Mouse (Mus musculus): ENCODE results near the gene A430033K04Rik. TPM values are rescaled to one million over a fixed set of nuclear protein-coding genes. Genes with fewer than 3 reads are reported as not detected.
A peak's percentile ranks its signal among the peaks of the same experiment; 100 is the strongest.

Gene A430033K04Rik
- 21.9 and 22.3 TPM in 2 replicates for polyA plus RNA-seq (2015; fragmentation: Nextera tagmentation; extraction: Ambion mirVana)

DNA sequence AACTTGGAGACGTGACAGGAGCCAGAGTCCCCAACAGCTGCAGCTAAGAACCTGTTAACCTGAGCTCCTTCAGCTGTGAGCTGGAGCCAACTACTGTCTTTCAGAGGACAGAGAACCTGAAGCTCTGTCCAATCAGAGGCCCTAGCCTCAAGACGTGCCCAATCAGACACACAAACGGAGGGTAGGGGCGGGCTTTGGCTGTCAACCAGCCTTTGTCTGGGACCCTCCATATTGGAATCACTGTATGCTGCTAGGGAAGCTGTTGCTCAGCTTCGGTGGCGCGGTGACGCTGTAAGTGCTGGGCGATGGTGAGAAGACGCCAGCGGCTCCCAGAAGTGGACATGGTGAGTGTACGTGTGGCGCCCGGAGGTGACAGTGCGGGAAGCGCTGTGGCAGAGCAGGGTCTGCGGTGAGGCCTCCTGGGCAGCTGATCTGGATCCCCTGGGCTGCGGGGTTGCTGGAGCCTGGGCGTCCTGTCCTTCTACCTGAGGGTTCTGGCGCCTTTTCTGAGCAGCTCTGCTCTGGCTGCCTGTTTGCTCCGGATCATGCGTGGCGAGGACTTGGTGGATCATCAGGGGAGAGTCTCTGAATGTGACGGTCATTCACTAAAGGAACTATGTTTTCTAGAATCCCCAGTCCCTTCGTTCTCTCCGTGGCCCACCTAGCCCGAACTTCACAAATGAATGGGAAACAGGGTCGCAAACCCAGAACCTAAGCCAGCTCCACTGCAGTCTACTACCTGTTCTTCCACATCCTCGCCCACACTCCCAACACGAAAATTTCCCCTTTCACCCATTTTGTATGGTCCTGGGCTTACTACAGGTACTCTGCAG lies at the start of gene A430033K04Rik:
Gene A430033K04Rik (plus strand): TSS at position 215 of the 833 bp plus-strand sequence.
- Histone ChIP-seq H3K36me3 (0 out of 2 replicates have a peak, but pooled peaks cover 6% of the 10 kb centered on the region), H3K4me2 (peak within 1 kb of the TSS; percentile 79), H3K9ac (peak within 1 kb of the TSS; percentile 97), H3K27ac (peak within 1 kb of the TSS; percentile 97), H3K27me3 (no peaks in the 10 kb centered on the region), H3K4me1 (replicated peaks) (peaks cover 33% of the 10 kb centered on the region), H3K9me3 (no peaks in the 10 kb centered on the region), H3K4me3 (peak within 1 kb of the TSS; percentile 88)
- ATAC-seq (ENCODE audit: low FRiP score): peak; percentile 93
- 1% methylated on average over 30 of the region's 30 CpGs for WGBS

- ATAC-seq (ENCODE audit: low FRiP score): no peak
- Histone ChIP-seq H3K27me3 (no peaks in the 10 kb centered on the region), H3K4me1 (replicated peaks) (no peaks in the 10 kb centered on the region), H3K36me3 (no peaks in the 10 kb centered on the region), H3K9ac (no peak overlapping the region), H3K4me2 (no peak overlapping the region), H3K27ac (no peak overlapping the region), H3K4me3 (no peak overlapping the region), H3K9me3 (peaks cover 22% of the 10 kb centered on the region)
- WGBS: 98% methylated on average over 6 of the region's 6 CpGs
Observed at GRCm38 (mm10) chr5:138587396-138587795, 35.3 kb upstream of the A430033K04Rik start.

DNA sequence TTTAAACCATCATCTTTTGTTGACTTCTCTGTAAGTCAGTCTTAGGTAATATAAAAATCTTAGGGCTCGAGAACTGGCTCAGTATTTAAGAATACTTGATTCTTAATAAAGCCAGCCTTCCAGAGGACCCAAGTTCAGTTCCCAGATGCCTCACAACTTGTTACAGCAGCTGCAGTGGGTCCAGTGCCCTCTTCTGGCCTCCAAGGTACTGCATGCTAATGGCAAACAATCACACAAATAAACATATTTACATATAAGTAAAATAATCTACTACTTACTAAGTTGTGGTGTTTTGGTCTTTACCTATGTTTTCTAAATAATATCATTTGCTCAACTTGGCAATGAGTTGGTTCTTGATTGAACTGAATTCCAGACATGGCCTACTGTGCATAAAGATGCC lies 4.3 kb upstream of the A430033K04Rik start:
- ATAC-seq (ENCODE audit: low FRiP score): no peak
- Histone ChIP-seq H3K4me3 (peak overlapping the region; percentile 89), H3K4me1 (replicated peaks) (peaks cover 15% of the 10 kb centered on the region), H3K27me3 (no peaks in the 10 kb centered on the region), H3K9ac (no peak overlapping the region), H3K4me2 (peak overlapping the region; percentile 54), H3K27ac (no peak overlapping the region), H3K9me3 (peaks cover 31% of the 10 kb centered on the region), H3K36me3 (peaks cover 50% of the 10 kb centered on the region)
- WGBS: 100% methylated on average over 1 of the region's 1 CpGs

GRCm38 (mm10) chr5:138619211-138620128 lies 3.2 kb upstream of the A430033K04Rik start, which contains the start of gene Zfp68:
TSS of gene Zfp68 (minus strand) at chr5:138619761.
- H3K9ac ChIP-seq: peak within 1 kb of the TSS; percentile 98
- H3K4me2 ChIP-seq: peak within 1 kb of the TSS; percentile 54
- WGBS: under 1% methylated on average over 43 of the region's 43 CpGs
- peak; percentile 97 for ATAC-seq (ENCODE audit: low FRiP score)
- H3K36me3 ChIP-seq: peaks cover 38% of the 10 kb centered on the region
- peaks cover 22% of the 10 kb centered on the region for H3K9me3 ChIP-seq
- H3K4me1 ChIP-seq (replicated peaks): peaks cover 26% of the 10 kb centered on the region
- H3K27me3 ChIP-seq: no peaks in the 10 kb centered on the region
- H3K4me3 ChIP-seq: peak within 1 kb of the TSS; percentile 89
- H3K27ac ChIP-seq: peak within 1 kb of the TSS; percentile 100

- peaks cover 33% of the 10 kb centered on the region for H3K4me1 ChIP-seq (replicated peaks)
- 64% methylated on average over 5 of the region's 5 CpGs for WGBS
- peaks cover 12% of the 10 kb centered on the region for H3K9me3 ChIP-seq
- peaks cover 25% of the 10 kb centered on the region for H3K36me3 ChIP-seq
- H3K4me2 ChIP-seq: no peak overlapping the region
- H3K27ac ChIP-seq: peak overlapping the region; percentile 44; the same call in 1 of the 2 replicates
- H3K27me3 ChIP-seq: no peaks in the 10 kb centered on the region
- ATAC-seq (ENCODE audit: low FRiP score): no peak
- no peak overlapping the region for H3K4me3 ChIP-seq
- no peak overlapping the region for H3K9ac ChIP-seq
Observed at GRCm38 (mm10) chr5:138620836-138621235, 1.8 kb upstream of the A430033K04Rik start.

DNA sequence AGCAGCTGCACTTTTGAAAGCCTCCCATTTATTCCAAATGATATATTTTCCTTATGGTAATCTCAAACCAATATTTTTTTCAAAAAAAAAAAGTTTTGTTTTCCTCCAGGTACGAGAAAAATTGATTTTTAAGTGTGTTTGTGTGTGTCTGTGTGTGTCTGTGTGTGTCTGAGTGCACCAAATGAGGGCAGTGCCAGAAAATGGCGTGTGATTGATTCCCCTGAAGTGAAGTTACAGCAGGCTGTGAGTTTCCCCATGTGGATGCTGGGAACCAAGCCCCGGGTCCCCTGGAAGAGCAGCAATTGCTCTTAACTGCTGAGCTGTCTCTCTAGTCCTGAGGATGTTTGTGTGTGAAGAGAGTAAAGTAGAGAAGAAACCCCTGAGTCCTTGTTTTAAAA lies 818 bp downstream of the A430033K04Rik start:
- WGBS: 14% methylated on average over 3 of the region's 3 CpGs
- Histone ChIP-seq H3K4me2 (peak overlapping the region; percentile 79), H3K27ac (peak overlapping the region; percentile 97), H3K4me3 (peak overlapping the region; percentile 88), H3K4me1 (replicated peaks) (peaks cover 28% of the 10 kb centered on the region), H3K27me3 (no peaks in the 10 kb centered on the region), H3K36me3 (no peaks in the 10 kb centered on the region), H3K9ac (peak overlapping the region; percentile 97), H3K9me3 (no peaks in the 10 kb centered on the region)
- ATAC-seq (ENCODE audit: low FRiP score): no peak

DNA sequence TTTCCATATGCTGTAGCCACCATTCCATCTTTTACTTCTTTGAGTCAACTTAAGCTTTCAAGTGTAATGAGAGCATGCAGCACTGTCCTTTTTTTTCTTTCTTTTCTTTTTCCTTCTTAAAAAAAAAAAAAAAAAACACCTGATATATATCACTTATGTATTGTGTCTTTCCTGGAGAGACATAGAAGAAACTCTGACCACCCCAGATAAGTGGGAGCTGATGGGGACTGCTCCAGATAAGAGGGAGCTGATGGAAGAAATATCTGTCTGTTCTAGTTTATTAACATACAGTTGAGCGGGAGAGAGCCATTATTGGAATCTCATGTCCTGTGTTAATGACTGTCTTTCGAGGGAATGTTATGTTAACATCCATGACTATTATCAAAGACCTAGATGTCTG lies 13.8 kb downstream of the A430033K04Rik start:
- Histone ChIP-seq H3K4me3 (no peak overlapping the region), H3K9ac (no peak overlapping the region), H3K36me3 (peaks cover 61% of the 10 kb centered on the region), H3K27ac (no peak overlapping the region), H3K9me3 (no peaks in the 10 kb centered on the region), H3K4me2 (no peak overlapping the region), H3K4me1 (replicated peaks) (no peaks in the 10 kb centered on the region), H3K27me3 (no peaks in the 10 kb centered on the region)
- 99% methylated on average over 2 of the region's 2 CpGs for WGBS
- ATAC-seq (ENCODE audit: low FRiP score): no peak

- Histone ChIP-seq H3K36me3 (peaks cover 79% of the 10 kb centered on the region), H3K27ac (no peak overlapping the region), H3K4me1 (replicated peaks) (no peaks in the 10 kb centered on the region), H3K4me2 (no peak overlapping the region), H3K4me3 (no peak overlapping the region), H3K27me3 (no peaks in the 10 kb centered on the region), H3K9ac (no peak overlapping the region), H3K9me3 (no peaks in the 10 kb centered on the region)
- WGBS: 95% methylated on average over 3 of the region's 3 CpGs
- no peak for ATAC-seq (ENCODE audit: low FRiP score)
Observed at GRCm38 (mm10) chr5:138641081-138641480, 18.4 kb downstream of the A430033K04Rik start.

DNA sequence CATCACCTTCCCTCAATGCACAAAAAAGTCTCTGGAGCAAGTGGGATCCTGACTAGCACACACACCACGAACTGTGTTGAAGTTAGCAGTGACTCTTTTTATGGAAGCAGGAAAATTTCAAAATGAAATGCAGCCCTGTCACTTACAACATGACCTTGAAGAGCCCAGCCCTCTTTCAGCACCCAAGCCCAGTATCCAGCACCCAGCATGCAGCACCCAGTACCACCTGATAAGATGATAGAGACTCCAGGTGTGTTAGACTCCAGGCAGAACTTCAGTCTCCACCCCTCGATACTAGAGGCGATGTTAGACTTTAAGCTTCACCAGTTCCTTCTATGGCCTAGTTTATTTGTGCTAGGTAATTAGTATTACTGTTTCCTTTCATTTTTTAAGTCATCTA lies 19.1 kb downstream of the A430033K04Rik start:
- H3K9ac ChIP-seq: no peak overlapping the region
- no peaks in the 10 kb centered on the region for H3K9me3 ChIP-seq
- 90% methylated on average over 3 of the region's 3 CpGs for WGBS
- no peak overlapping the region for H3K4me2 ChIP-seq
- no peaks in the 10 kb centered on the region for H3K4me1 ChIP-seq (replicated peaks)
- H3K4me3 ChIP-seq: no peak overlapping the region
- no peak for ATAC-seq (ENCODE audit: low FRiP score)
- no peaks in the 10 kb centered on the region for H3K27me3 ChIP-seq
- H3K36me3 ChIP-seq: peaks cover 79% of the 10 kb centered on the region
- no peak overlapping the region for H3K27ac ChIP-seq

GRCm38 (mm10) chr5:138652911-138653310 lies 30.3 kb downstream of the A430033K04Rik start:
- WGBS: 83% methylated on average over 1 of the region's 1 CpGs
- no peak for ATAC-seq (ENCODE audit: low FRiP score)
- H3K4me1 ChIP-seq (replicated peaks): no peaks in the 10 kb centered on the region
- no peaks in the 10 kb centered on the region for H3K27me3 ChIP-seq
- no peak overlapping the region for H3K9ac ChIP-seq
- no peak overlapping the region for H3K4me2 ChIP-seq
- no peaks in the 10 kb centered on the region for H3K9me3 ChIP-seq
- no peak overlapping the region for H3K4me3 ChIP-seq
- no peak overlapping the region for H3K27ac ChIP-seq
- H3K36me3 ChIP-seq: peaks cover 29% of the 10 kb centered on the region

GRCm38 (mm10) chr5:138656477-138657156 lies 34.0 kb downstream of the A430033K04Rik start:
- no peak overlapping the region for H3K4me2 ChIP-seq
- no peaks in the 10 kb centered on the region for H3K4me1 ChIP-seq (replicated peaks)
- H3K27me3 ChIP-seq: no peaks in the 10 kb centered on the region
- 20% methylated on average over 2 of the region's 2 CpGs for WGBS
- no peaks in the 10 kb centered on the region for H3K9me3 ChIP-seq
- no peak overlapping the region; the same call in 1 of the 2 replicates for H3K9ac ChIP-seq
- peaks cover 6% of the 10 kb centered on the region for H3K36me3 ChIP-seq
- H3K4me3 ChIP-seq: no peak overlapping the region
- peak; percentile 80 for ATAC-seq (ENCODE audit: low FRiP score)
- H3K27ac ChIP-seq: no peak overlapping the region

DNA sequence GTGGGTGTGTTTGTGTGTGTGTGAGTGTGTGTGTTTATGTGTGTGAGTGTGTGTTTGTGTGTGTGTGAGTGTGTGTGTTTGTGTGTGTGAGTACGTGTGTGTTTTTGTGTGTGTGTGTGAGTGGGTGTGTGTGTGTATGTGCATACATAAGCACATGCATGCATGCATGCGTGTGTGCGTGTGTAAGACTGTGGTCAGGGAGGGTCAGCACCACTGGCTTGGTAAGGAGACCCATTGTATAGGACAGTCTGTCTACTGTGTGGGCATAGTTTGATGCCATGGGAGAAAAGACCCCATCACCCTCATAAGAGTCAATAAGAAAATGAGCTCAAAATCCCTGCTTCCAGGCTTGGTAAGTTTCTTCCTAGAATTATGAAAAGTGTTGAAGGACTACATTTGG lies 34.7 kb downstream of the A430033K04Rik start:
- Histone ChIP-seq H3K4me1 (replicated peaks) (no peaks in the 10 kb centered on the region), H3K4me2 (no peak overlapping the region), H3K27me3 (no peaks in the 10 kb centered on the region), H3K9me3 (no peaks in the 10 kb centered on the region), H3K36me3 (no peaks in the 10 kb centered on the region), H3K4me3 (no peak overlapping the region), H3K27ac (no peak overlapping the region), H3K9ac (no peak overlapping the region)
- no peak for ATAC-seq (ENCODE audit: low FRiP score)
- WGBS: 96% methylated on average over 3 of the region's 3 CpGs
